Mouse (Mus musculus) thymus, adult 2 months (tissue): Measurements from ENCODE around the gene Abt1.

Experiments used
- CTCF ChIP-seq: fragments of 200-500 bp; IDR thresholded peaks from 2 replicates; pipeline ENCODE4 v1.5.1; 2012; ENCODE audit warnings: mild to moderate bottlenecking, control low read depth, low read length, moderate library complexity, borderline replicate concordance; ENCODE audit not compliant: control insufficient read depth, poor library complexity, insufficient read depth; ENCODE audit errors: extremely low read depth
- POLR2A ChIP-seq: fragments of 200-500 bp; IDR thresholded peaks from 2 replicates; pipeline ENCODE4 v1.6.1; 2012; ENCODE audit warnings: mild to moderate bottlenecking, low read length, control low read depth, moderate library complexity; ENCODE audit not compliant: control insufficient read depth, poor library complexity, insufficient read depth; ENCODE audit errors: extremely low read depth

GRCm38 (mm10) chr13:23436861-23437822 lies 13.5 kb upstream of the Abt1 start:
- no peak for TF ChIP-seq POLR2A
- TF ChIP-seq CTCF = no peak
